Mouse (Mus musculus) CH12.LX (cell line): ENCODE data around the gene Sgpp1.

ENCODE experiments used
- CHD1 ChIP-seq: IDR thresholded peaks from 2 replicates; pipeline ENCODE4 v1.6.1; 2012; ENCODE audit warnings: low read depth, low read length, improper control_type of control experiment, inconsistent platforms
- JUND ChIP-seq: conservative IDR thresholded peaks from 2 replicates; pipeline ENCODE4 v1.6.1; 2011; ENCODE audit warnings: low read depth, low read length, improper control_type of control experiment
- MXI1 ChIP-seq: IDR thresholded peaks from 2 replicates; pipeline ENCODE4 v1.6.1; 2011; ENCODE audit warnings: mild to moderate bottlenecking, low read depth, low read length, improper control_type of control experiment
- TCF12 ChIP-seq: IDR thresholded peaks from 2 replicates; pipeline ENCODE4 v1.6.1; 2014; ENCODE audit warnings: low read depth, mild to moderate bottlenecking, inconsistent platforms, low read length, improper control_type of control experiment

- TF ChIP-seq JUND (no peak), CHD1 (no peak), MXI1 (no peak), TCF12 (no peak)
Measured at GRCm38 (mm10) chr12:75689003-75689402, 46.5 kb downstream of the Sgpp1 start.
